Mouse (Mus musculus) liver, embryonic 12.5 days (tissue): ENCODE measurements around the gene Pax7. TPM values are rescaled to one million over a fixed set of nuclear protein-coding genes. Genes with fewer than 3 reads are reported as not detected.

ENCODE experiments used
- ATAC-seq: fragments of 200-750 bp; cut with Nextera tagmentation; 2 replicates; pipeline ENCODE4 v1.8.0; 2017; ENCODE audit warnings: moderate number of reproducible peaks, mild to moderate bottlenecking, moderate library complexity
- H3K27ac ChIP-seq: fragments of 300-500 bp; sonication (generic); 2 replicates; pipeline ENCODE4 v1.5.1; 2016; ENCODE audit warnings: mild to moderate bottlenecking
- H3K27me3 ChIP-seq: fragments of 300-500 bp; sonication (generic); replicated peaks from 2 replicates; pipeline ENCODE4 v1.6.1; 2016; ENCODE audit warnings: mild to moderate bottlenecking, moderate library complexity
- H3K36me3 ChIP-seq: fragments of 300-500 bp; sonication (generic); 2 replicates; pipeline ENCODE4 v1.6.1; 2016; ENCODE audit warnings: mild to moderate bottlenecking, moderate library complexity
- H3K4me1 ChIP-seq: fragments of 300-500 bp; sonication (generic); 2 replicates; pipeline ENCODE4 v1.6.1; 2016
- H3K4me2 ChIP-seq: fragments of 300-500 bp; sonication (generic); 2 replicates; pipeline ENCODE4 v1.6.1; 2016; ENCODE audit warnings: mild to moderate bottlenecking, moderate library complexity
- H3K4me3 ChIP-seq: fragments of 300-500 bp; sonication (generic); 2 replicates; pipeline ENCODE4 v1.5.1; 2016; ENCODE audit warnings: mild to moderate bottlenecking, moderate library complexity
- H3K9ac ChIP-seq: fragments of 300-500 bp; sonication (generic); 2 replicates; pipeline ENCODE4 v1.6.1; 2016; ENCODE audit warnings: mild to moderate bottlenecking, moderate library complexity
- H3K9me3 ChIP-seq: fragments of 300-500 bp; sonication (generic); replicated peaks from 2 replicates; pipeline ENCODE4 v1.6.1; 2016; ENCODE audit warnings: mild to moderate bottlenecking, moderate library complexity
- WGBS: fragments of 180-500 bp; shearing (Covaris S2); methylation state at CpG from one replicate; pipeline ENCODE4 v1.1.7; 2016; ENCODE audit not compliant: insufficient replicate concordance; 5-methylcytosine and 5-hydroxymethylcytosine counted together
- polyA plus RNA-seq: library from polyadenylated mRNA; unstranded; fragments of >200 nt; fragmentation: Nextera tagmentation; extraction: Ambion mirVana; gene quantifications from 2 replicates; pipeline ENCODE4 v1.2.1, GENCODE M21; 2016

Pax7 gene
- polyA plus RNA-seq, 1 experiment from 2014 or later, result not detected

DNA sequence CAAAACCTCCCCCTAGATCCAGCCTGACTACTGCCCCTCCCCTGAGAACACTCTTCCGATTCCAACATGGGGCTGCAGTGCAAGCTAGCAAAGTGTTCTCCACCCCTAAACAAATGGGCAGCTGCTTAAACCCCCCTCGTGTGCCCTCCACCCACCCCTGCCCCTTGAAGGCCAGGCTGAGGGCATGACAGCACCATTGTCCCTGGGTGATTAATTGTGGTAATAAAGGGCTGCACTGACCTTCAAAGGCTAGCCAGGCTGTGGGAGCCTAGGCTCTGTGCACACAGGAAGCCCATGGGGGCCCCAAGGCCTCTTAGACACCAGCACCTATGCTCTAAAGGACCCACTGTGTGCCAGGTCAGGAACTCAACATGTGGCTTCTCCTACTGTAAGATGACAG lies 29.3 kb downstream of the Pax7 start:
- peaks cover 83% of the 10 kb centered on the region for H3K27me3 ChIP-seq
- no peak overlapping the region for H3K4me3 ChIP-seq
- no peak overlapping the region for H3K4me2 ChIP-seq
- H3K4me1 ChIP-seq, result no peaks in the 10 kb centered on the region
- ATAC-seq, result no peak
- no peaks in the 10 kb centered on the region for H3K9me3 ChIP-seq
- H3K36me3 ChIP-seq, result no peaks in the 10 kb centered on the region
- H3K9ac ChIP-seq, result no peak overlapping the region
- 23% methylated on average over 2 of the region's 2 CpGs for WGBS
- no peak overlapping the region for H3K27ac ChIP-seq

GRCm38 (mm10) chr4:139799436-139800100 lies 33.8 kb downstream of the Pax7 start:
- Histone ChIP-seq H3K4me2 (no peak overlapping the region), H3K4me1 (no peaks in the 10 kb centered on the region), H3K27me3 (peaks cover 65% of the 10 kb centered on the region), H3K27ac (no peak overlapping the region), H3K36me3 (no peaks in the 10 kb centered on the region), H3K9me3 (no peaks in the 10 kb centered on the region), H3K4me3 (no peak overlapping the region), H3K9ac (no peak overlapping the region)
- no peak for ATAC-seq
- 55% methylated on average over 10 of the region's 10 CpGs for WGBS

- Histone ChIP-seq H3K9me3 (no peaks in the 10 kb centered on the region), H3K4me3 (no peak overlapping the region), H3K36me3 (no peaks in the 10 kb centered on the region), H3K4me2 (no peak overlapping the region), H3K9ac (no peak overlapping the region), H3K4me1 (no peaks in the 10 kb centered on the region), H3K27me3 (peaks cover 49% of the 10 kb centered on the region), H3K27ac (no peak overlapping the region)
- no peak for ATAC-seq
- WGBS, result 24% methylated on average over 4 of the region's 4 CpGs
These were observed 36.0 kb downstream of the Pax7 start for GRCm38 (mm10) chr4:139797344-139797743.

GRCm38 (mm10) chr4:139796115-139796514 lies 37.2 kb downstream of the Pax7 start:
- Histone ChIP-seq H3K27ac (no peak overlapping the region), H3K4me1 (peaks cover 3% of the 10 kb centered on the region; the same call in 1 of the 2 replicates), H3K9me3 (no peaks in the 10 kb centered on the region), H3K9ac (no peak overlapping the region), H3K4me3 (no peak overlapping the region), H3K27me3 (peaks cover 45% of the 10 kb centered on the region), H3K4me2 (no peak overlapping the region), H3K36me3 (no peaks in the 10 kb centered on the region)
- no peak for ATAC-seq
- 23% methylated on average over 9 of the region's 9 CpGs for WGBS

DNA sequence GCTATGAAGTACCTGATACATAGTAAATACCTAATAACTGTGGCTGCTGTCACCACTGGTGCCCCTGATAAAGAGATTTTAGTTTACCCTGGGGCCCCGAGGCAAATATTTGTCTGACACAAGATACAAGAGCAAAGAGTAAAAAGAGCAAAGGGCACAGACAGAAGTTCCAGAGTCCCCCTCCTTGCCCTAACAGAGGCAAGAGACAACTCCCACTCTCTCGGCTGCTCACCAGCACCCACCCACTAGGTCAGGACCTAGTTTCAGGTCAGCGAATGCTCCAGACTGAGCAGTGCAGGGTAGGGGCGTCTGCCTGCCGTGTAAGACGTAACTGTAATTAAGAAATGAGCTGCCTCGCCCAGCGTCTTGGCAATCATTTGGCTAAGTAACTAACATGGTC lies 42.2 kb downstream of the Pax7 start:
- H3K36me3 ChIP-seq, result no peaks in the 10 kb centered on the region
- no peak overlapping the region for H3K27ac ChIP-seq
- no peak overlapping the region for H3K9ac ChIP-seq
- peaks cover 42% of the 10 kb centered on the region for H3K27me3 ChIP-seq
- WGBS, result 52% methylated on average over 8 of the region's 8 CpGs
- no peak for ATAC-seq
- 0 out of 2 replicates have a peak overlapping the region, but pooled peaks have one; percentile 14 for H3K4me2 ChIP-seq
- H3K9me3 ChIP-seq, result peaks cover 5% of the 10 kb centered on the region; the same call in 1 of the 2 replicates
- H3K4me3 ChIP-seq, result no peak overlapping the region
- H3K4me1 ChIP-seq, result peaks cover 3% of the 10 kb centered on the region; the same call in 1 of the 2 replicates

GRCm38 (mm10) chr4:139789772-139790171 lies 43.6 kb downstream of the Pax7 start:
- no peak overlapping the region for H3K4me2 ChIP-seq
- H3K27ac ChIP-seq, result no peak overlapping the region
- no peak overlapping the region for H3K9ac ChIP-seq
- no peak for ATAC-seq
- H3K4me3 ChIP-seq, result no peak overlapping the region
- peaks cover 3% of the 10 kb centered on the region; the same call in 1 of the 2 replicates for H3K4me1 ChIP-seq
- no peaks in the 10 kb centered on the region for H3K36me3 ChIP-seq
- peaks cover 5% of the 10 kb centered on the region; the same call in 1 of the 2 replicates for H3K9me3 ChIP-seq
- 68% methylated on average over 7 of the region's 7 CpGs for WGBS
- peaks cover 44% of the 10 kb centered on the region for H3K27me3 ChIP-seq

GRCm38 (mm10) chr4:139782926-139783467 lies 50.3 kb downstream of the Pax7 start:
- Histone ChIP-seq H3K9ac (no peak overlapping the region), H3K27ac (no peak overlapping the region), H3K4me2 (no peak overlapping the region), H3K4me3 (no peak overlapping the region), H3K4me1 (no peaks in the 10 kb centered on the region), H3K36me3 (no peaks in the 10 kb centered on the region), H3K9me3 (no peaks in the 10 kb centered on the region), H3K27me3 (peaks cover 50% of the 10 kb centered on the region)
- 35% methylated on average over 8 of the region's 9 CpGs for WGBS
- ATAC-seq, result no peak

DNA sequence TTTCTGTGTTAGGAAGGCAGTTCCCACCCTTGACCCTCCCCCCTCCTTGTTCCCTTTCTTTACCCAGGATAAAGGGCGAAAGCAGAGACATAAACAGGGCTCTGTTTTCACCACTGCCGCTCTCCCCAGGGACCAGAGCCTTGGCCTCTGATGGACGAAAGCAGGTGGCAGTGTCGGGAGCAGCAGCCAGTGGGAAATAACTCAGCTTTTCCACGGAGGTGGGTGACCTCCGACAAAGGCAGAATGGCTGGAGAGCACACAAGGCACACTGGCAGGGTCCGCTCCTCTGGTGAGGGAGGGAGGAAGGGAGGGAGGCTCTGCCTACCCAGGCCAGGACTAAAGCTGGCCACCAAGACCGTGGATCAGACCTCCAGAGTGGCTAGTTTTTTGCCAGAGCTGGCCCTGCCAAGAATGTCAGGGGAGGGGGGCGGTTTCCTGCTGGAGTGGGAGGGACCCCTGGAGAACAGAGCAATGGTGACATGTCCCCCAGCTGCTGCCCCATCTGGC lies 62.1 kb downstream of the Pax7 start:
- H3K4me3 ChIP-seq, result no peak overlapping the region
- no peak for ATAC-seq
- WGBS, result 16% methylated on average over 9 of the region's 9 CpGs
- no peaks in the 10 kb centered on the region for H3K36me3 ChIP-seq
- no peaks in the 10 kb centered on the region for H3K9me3 ChIP-seq
- no peak overlapping the region for H3K9ac ChIP-seq
- peaks cover 82% of the 10 kb centered on the region for H3K27me3 ChIP-seq
- H3K27ac ChIP-seq, result no peak overlapping the region
- no peak overlapping the region for H3K4me2 ChIP-seq
- no peaks in the 10 kb centered on the region for H3K4me1 ChIP-seq

GRCm38 (mm10) chr4:139767823-139768222 lies 65.5 kb downstream of the Pax7 start:
- Histone ChIP-seq H3K9me3 (no peaks in the 10 kb centered on the region), H3K4me1 (no peaks in the 10 kb centered on the region), H3K4me2 (no peak overlapping the region), H3K27me3 (peaks cover 97% of the 10 kb centered on the region), H3K4me3 (no peak overlapping the region), H3K27ac (no peak overlapping the region), H3K9ac (no peak overlapping the region), H3K36me3 (no peaks in the 10 kb centered on the region)
- ATAC-seq, result no peak
- WGBS, result 11% methylated on average over 5 of the region's 5 CpGs

- H3K27me3 ChIP-seq, result peaks cover 98% of the 10 kb centered on the region
These were observed 66.1 kb downstream of the Pax7 start for GRCm38 (mm10) chr4:139767115-139767718.

GRCm38 (mm10) chr4:139761911-139762310 lies 71.4 kb downstream of the Pax7 start:
- H3K9me3 ChIP-seq, result no peaks in the 10 kb centered on the region
- H3K36me3 ChIP-seq, result no peaks in the 10 kb centered on the region
- H3K4me2 ChIP-seq, result no peak overlapping the region
- H3K4me1 ChIP-seq, result no peaks in the 10 kb centered on the region
- WGBS, result 8% methylated on average over 13 of the region's 13 CpGs
- no peak overlapping the region for H3K4me3 ChIP-seq
- no peak overlapping the region for H3K9ac ChIP-seq
- H3K27me3 ChIP-seq, result peaks cover 97% of the 10 kb centered on the region
- no peak overlapping the region for H3K27ac ChIP-seq
- ATAC-seq, result no peak

More at GRCm38 (mm10) chr4:139767115-139767718, 66.1 kb downstream of the Pax7 start:
- H3K9ac ChIP-seq, result no peak overlapping the region
- H3K27ac ChIP-seq, result no peak overlapping the region
- no peak for ATAC-seq
- no peak overlapping the region for H3K4me3 ChIP-seq
- no peaks in the 10 kb centered on the region for H3K4me1 ChIP-seq
- WGBS, result 6% methylated on average over 18 of the region's 18 CpGs
- no peaks in the 10 kb centered on the region for H3K9me3 ChIP-seq
- no peak overlapping the region for H3K4me2 ChIP-seq
- H3K36me3 ChIP-seq, result no peaks in the 10 kb centered on the region

DNA sequence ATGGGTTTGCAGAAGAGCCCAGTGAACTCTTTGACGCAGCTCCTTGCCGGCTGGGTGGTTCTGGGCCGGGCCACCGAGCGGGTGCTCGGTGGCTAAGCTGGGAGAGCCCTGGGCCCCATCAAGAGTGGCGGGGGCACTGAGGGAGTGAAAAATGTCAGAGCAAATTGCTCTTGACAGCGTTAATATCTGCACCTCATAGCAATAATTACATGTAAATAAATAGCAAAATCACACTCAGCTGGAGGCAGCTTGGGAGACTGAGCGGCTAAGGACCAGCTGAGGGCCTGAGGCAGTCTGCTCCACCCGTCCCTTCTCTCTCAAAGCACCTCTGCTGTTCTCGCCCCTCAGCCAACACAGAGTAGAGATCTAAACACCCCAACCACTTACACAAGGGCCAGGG lies 72.6 kb downstream of the Pax7 start:
- Histone ChIP-seq H3K27ac (no peak overlapping the region), H3K9me3 (no peaks in the 10 kb centered on the region), H3K9ac (no peak overlapping the region), H3K4me1 (no peaks in the 10 kb centered on the region), H3K27me3 (peaks cover 98% of the 10 kb centered on the region), H3K36me3 (no peaks in the 10 kb centered on the region), H3K4me2 (no peak overlapping the region), H3K4me3 (no peak overlapping the region)
- 44% methylated on average over 11 of the region's 11 CpGs for WGBS
- no peak for ATAC-seq
